Mouse (Mus musculus) midbrain, embryonic 12.5 days (tissue): ENCODE measurements around the gene Baz2a. TPM values are rescaled to one million over a fixed set of nuclear protein-coding genes. Genes with fewer than 3 reads are reported as not detected.
"Not testable (repeated sequence)": the region's sequence is repeated elsewhere in the genome, so short reads cannot be mapped to it uniquely, and the experiment has no call there.

ENCODE experiments used
- ATAC-seq: fragments of 200-750 bp; cut with Nextera tagmentation; 2 replicates; pipeline ENCODE4 v1.8.0; 2017; ENCODE audit warnings: low read depth, moderate TSS enrichment, moderate library complexity; ENCODE audit not compliant: low FRiP score
- H3K27ac ChIP-seq: fragments of 300-500 bp; sonication (generic); replicated peaks from 2 replicates; pipeline ENCODE4 v1.5.1; 2016; ENCODE audit warnings: mild to moderate bottlenecking
- H3K27me3 ChIP-seq: fragments of 300-500 bp; sonication (generic); 2 replicates; pipeline ENCODE4 v1.6.1; 2016; ENCODE audit warnings: mild to moderate bottlenecking
- H3K36me3 ChIP-seq: fragments of 300-500 bp; sonication (generic); 2 replicates; pipeline ENCODE4 v1.6.1; 2016
- H3K4me1 ChIP-seq: fragments of 300-500 bp; sonication (generic); 2 replicates; pipeline ENCODE4 v1.6.1; 2016
- H3K4me2 ChIP-seq: fragments of 300-500 bp; sonication (generic); replicated peaks from 2 replicates; pipeline ENCODE4 v1.6.1; 2016; ENCODE audit warnings: mild to moderate bottlenecking, moderate library complexity
- H3K4me3 ChIP-seq: fragments of 300-500 bp; sonication (generic); 2 replicates; pipeline ENCODE4 v1.5.1; 2016; ENCODE audit warnings: mild to moderate bottlenecking
- H3K9ac ChIP-seq: fragments of 300-500 bp; sonication (generic); replicated peaks from 2 replicates; pipeline ENCODE4 v1.6.1; 2016; ENCODE audit warnings: mild to moderate bottlenecking, moderate library complexity
- H3K9me3 ChIP-seq: fragments of 300-500 bp; sonication (generic); 2 replicates; pipeline ENCODE4 v1.6.1; 2016; ENCODE audit warnings: mild to moderate bottlenecking
- WGBS: fragments of 180-500 bp; shearing (Covaris S2); methylation state at CpG from one replicate; pipeline ENCODE4 v1.1.7; 2016; 5-methylcytosine and 5-hydroxymethylcytosine counted together
- polyA plus RNA-seq: library from polyadenylated mRNA; unstranded; fragments of >200 nt; fragmentation: Nextera tagmentation; extraction: Ambion mirVana; gene quantifications from 2 replicates; pipeline ENCODE4 v1.2.1, GENCODE M21; 2016

Gene Baz2a
- polyA plus RNA-seq, 1 experiment from 2014 or later: 14.1 TPM

DNA sequence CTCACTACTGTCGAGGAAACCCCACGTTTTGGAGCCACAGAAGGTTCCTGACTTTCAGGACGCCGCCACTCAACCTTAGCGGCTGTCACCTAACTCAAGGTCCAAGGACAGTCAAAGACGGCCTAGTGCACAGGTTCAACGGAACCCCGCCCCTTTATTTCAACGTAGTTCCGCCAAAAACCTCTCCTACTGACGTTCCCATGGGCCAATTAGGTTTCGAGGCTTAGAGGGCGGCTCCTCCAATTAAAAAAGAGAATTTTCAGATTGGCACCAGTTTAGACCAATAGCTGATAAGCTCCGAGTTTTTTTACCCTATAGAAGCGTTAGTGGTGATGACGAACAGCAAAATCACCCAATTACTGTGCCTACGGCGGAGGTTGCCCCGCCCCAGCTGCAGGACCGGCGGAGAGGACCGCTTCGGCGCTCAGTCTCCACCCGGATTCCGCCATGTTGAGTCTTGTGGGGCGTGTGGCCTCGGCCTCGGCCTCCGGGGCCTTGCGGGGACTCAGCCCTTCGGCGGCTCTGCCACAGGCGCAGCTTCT is 8.4 kb upstream of the Baz2a start, which contains the start of gene Atp5b:
TSS of gene Atp5b (plus strand) at position 394 of the 542 bp plus-strand sequence.
- Histone ChIP-seq H3K4me3 (peak within 1 kb of the TSS; percentile 91), H3K4me2 (peak within 1 kb of the TSS; percentile 96), H3K9me3 (no peaks in the 10 kb centered on the region), H3K27me3 (no peaks in the 10 kb centered on the region), H3K27ac (peak within 1 kb of the TSS; percentile 88), H3K9ac (peak within 1 kb of the TSS; percentile 99), H3K36me3 (peaks cover 34% of the 10 kb centered on the region), H3K4me1 (peaks cover 20% of the 10 kb centered on the region)
- peak; percentile 98 for ATAC-seq
- WGBS: under 1% methylated on average over 34 of the region's 34 CpGs

DNA sequence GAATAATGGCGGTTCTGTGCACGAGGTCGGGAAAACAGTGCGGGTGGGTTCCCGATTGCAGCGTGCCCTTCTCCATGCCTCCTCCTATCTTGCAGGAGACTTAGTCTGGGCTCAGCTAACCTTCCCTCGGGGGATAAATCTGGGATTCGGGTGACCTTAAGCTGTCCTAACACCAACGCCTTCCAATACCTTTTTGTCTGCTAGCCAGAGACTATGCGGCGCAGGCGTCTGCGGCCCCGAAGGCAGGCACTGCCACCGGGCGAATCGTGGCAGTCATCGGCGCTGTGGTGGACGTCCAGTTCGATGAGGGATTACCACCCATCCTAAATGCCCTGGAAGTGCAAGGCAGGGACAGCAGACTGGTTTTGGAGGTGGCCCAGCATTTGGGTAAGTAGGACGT is 7.7 kb upstream of the Baz2a start:
- no peak for ATAC-seq
- Histone ChIP-seq H3K27ac (peak overlapping the region; percentile 88), H3K4me3 (peak overlapping the region; percentile 91), H3K4me2 (peak overlapping the region; percentile 96), H3K4me1 (peaks cover 20% of the 10 kb centered on the region), H3K36me3 (peaks cover 40% of the 10 kb centered on the region), H3K9me3 (no peaks in the 10 kb centered on the region), H3K27me3 (no peaks in the 10 kb centered on the region), H3K9ac (peak overlapping the region; percentile 99)
- WGBS: under 1% methylated on average over 22 of the region's 22 CpGs

DNA sequence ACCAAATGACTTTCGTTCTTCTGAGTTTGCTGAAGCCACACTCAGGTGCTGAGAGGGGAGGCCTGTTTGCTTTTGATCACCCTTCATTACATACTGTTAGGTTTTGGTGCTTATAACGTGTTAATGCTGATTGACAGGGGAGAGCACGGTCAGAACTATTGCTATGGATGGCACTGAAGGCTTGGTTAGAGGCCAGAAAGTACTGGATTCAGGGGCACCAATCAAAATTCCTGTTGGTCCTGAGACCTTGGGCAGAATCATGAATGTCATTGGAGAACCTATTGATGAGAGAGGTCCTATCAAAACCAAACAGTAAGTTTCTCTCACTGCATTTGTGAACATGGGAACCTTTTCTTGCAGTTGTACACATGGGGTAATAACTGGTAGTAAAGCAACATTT is 7.2 kb upstream of the Baz2a start:
- H3K9ac ChIP-seq: peak overlapping the region; percentile 99
- no peak for ATAC-seq
- peak overlapping the region; percentile 88; the same call in 1 of the 2 replicates for H3K27ac ChIP-seq

DNA sequence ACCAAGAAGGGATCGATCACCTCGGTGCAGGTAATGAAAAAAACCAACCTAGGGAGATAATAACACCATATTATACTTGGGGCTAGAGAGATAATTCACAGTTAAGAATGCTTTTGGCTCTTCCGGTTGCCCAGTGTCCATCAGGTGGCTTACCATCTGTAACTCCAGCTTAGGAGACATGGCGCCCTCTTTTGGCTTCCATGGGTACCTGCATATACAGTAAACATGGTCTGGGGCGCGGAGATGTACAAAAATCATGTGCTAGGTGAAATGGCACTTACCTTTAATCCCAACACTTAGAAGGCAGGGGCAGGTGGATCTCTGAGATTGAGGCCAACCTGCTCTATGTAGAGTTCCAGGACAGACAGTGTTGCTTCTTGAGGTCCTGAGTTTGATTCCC is 5.0 kb upstream of the Baz2a start:
- H3K4me1 ChIP-seq: peaks cover 29% of the 10 kb centered on the region
- H3K27me3 ChIP-seq: no peaks in the 10 kb centered on the region
- H3K4me2 ChIP-seq: no peak overlapping the region
- ATAC-seq: no peak
- no peak overlapping the region for H3K27ac ChIP-seq
- no peaks in the 10 kb centered on the region for H3K9me3 ChIP-seq
- WGBS: 81% methylated on average over 6 of the region's 6 CpGs
- no peak overlapping the region for H3K4me3 ChIP-seq
- H3K9ac ChIP-seq: no peak overlapping the region
- H3K36me3 ChIP-seq: peaks cover 59% of the 10 kb centered on the region

More for the DNA sequence above, 7.2 kb upstream of the Baz2a start:
- peaks cover 20% of the 10 kb centered on the region for H3K4me1 ChIP-seq
- H3K4me2 ChIP-seq: peak overlapping the region; percentile 96
- no peaks in the 10 kb centered on the region for H3K9me3 ChIP-seq
- 3% methylated on average over 3 of the region's 3 CpGs for WGBS
- H3K36me3 ChIP-seq: peaks cover 45% of the 10 kb centered on the region
- H3K27me3 ChIP-seq: no peaks in the 10 kb centered on the region
- H3K4me3 ChIP-seq: peak overlapping the region; percentile 91

DNA sequence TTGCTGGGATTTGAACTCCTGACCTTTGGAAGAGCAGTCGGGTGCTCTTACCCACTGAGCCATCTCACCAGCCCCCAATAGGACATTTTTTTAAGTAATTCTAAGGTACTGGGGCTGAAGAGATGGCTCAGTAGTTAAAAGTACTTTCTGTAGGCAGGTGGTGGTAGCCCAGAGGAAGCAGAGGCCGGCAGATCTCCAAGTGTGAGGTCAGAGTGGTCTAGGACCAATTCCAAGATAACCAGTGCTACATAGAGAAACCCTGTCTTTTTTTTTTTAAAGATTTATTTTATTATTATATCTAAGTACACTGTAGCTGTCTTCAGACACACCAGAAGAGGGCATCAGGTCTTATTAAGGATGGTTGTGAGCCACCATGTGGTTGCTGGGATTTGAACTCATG is 4.2 kb upstream of the Baz2a start:
- not testable (repeated sequence) for H3K4me3 ChIP-seq, ATAC-seq, H3K9ac ChIP-seq, H3K9me3 ChIP-seq, H3K27ac ChIP-seq, H3K27me3 ChIP-seq, H3K4me2 ChIP-seq
- WGBS: 89% methylated on average over 2 of the region's 2 CpGs
- Histone ChIP-seq H3K36me3 (peaks cover 59% of the 10 kb centered on the region), H3K4me1 (peaks cover 33% of the 10 kb centered on the region)

DNA sequence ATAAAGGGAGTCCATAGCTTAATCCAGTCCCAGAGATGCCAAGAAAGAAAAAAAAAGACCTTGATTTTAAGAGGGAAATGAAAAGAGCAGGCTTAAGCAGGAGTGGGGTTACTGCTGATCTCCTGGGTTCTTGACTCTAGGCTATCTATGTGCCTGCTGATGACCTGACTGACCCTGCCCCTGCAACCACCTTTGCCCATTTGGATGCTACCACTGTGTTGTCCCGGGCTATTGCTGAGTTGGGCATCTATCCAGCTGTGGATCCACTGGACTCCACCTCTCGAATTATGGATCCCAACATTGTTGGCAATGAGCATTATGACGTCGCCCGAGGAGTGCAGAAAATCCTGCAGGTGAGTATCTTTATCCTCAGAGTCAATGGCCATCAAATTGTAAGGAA is 3.2 kb upstream of the Baz2a start:
- Histone ChIP-seq H3K27me3 (no peaks in the 10 kb centered on the region), H3K9me3 (no peaks in the 10 kb centered on the region), H3K4me2 (no peak overlapping the region), H3K36me3 (peaks cover 59% of the 10 kb centered on the region), H3K4me1 (peaks cover 32% of the 10 kb centered on the region), H3K9ac (no peak overlapping the region), H3K4me3 (no peak overlapping the region), H3K27ac (no peak overlapping the region)
- no peak for ATAC-seq
- WGBS: 94% methylated on average over 5 of the region's 5 CpGs

DNA sequence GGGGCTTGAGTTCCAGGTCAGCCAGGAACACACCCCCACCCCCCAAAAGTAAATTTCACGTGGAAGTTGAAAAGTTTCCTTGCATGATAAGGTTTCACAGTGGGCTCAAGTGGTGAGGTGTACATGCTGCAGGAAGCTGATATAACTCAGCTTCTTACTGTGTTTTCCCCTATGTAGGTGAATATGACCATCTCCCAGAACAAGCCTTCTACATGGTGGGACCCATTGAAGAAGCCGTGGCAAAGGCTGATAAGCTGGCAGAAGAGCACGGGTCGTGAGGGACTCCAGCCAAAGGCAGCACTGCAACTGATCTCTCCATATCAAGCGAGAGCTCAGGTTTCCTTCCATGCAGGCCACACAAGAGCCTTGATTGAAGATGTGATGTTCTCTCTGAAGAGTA is 1.5 kb upstream of the Baz2a start:
- no peak for ATAC-seq
- peaks cover 57% of the 10 kb centered on the region for H3K36me3 ChIP-seq
- no peaks in the 10 kb centered on the region for H3K27me3 ChIP-seq
- H3K4me3 ChIP-seq: no peak overlapping the region
- no peak overlapping the region for H3K9ac ChIP-seq
- no peak overlapping the region for H3K27ac ChIP-seq
- no peak overlapping the region for H3K4me2 ChIP-seq
- no peaks in the 10 kb centered on the region for H3K9me3 ChIP-seq
- peaks cover 41% of the 10 kb centered on the region for H3K4me1 ChIP-seq
- WGBS: 72% methylated on average over 5 of the region's 5 CpGs

DNA sequence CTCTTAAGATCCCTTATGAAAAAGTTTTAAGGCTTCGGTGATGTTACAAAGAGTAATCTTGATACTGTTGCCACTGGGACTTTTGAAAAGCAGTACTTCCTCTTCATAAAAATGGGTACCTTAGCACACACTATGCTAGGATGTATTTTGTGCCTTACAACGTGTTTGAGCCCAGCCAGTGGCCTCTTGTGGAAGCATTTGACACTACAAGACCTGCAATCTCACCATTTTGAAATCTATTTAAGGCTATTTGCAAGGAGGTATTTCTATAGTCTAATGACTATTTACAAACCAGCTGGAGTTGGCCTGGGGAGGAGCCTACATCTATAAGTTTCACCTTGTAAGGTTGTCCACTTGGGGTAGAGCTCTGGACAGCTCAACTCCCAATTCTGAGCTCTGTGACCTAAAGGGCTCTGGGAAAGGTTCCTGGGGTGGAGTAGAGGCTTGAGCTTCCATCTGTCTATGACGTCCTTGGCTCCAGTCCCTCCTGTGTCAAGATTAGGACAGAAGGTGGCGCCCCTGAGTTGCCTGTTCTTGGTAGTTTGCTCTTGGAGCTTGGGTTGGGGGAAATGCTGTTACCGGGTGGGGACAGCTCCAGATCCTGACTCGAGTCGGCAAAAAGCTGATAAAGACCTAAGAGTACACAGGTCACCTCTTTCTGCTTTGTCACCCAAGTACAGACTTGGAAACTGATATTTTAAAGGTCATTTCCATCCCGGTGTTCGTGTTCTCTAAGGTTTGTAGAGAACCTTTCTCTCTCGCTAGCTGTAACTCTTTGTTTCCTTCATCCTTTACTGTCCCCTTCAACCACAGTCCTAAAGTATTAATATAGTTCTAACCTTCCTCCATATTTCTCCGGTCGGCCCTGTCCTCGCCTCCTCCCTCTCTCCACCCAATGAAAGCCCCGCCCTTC is 470 bp upstream of the Baz2a start:
- no peaks in the 10 kb centered on the region for H3K9me3 ChIP-seq
- peak overlapping the region; percentile 87 for H3K4me3 ChIP-seq
- H3K9ac ChIP-seq: no peak overlapping the region
- WGBS: 9% methylated on average over 14 of the region's 14 CpGs
- H3K36me3 ChIP-seq: peaks cover 46% of the 10 kb centered on the region
- peak; percentile 32 for ATAC-seq
- peak overlapping the region; percentile 90 for H3K4me2 ChIP-seq
- peaks cover 41% of the 10 kb centered on the region for H3K4me1 ChIP-seq
- H3K27ac ChIP-seq: 0 out of 2 replicates have a peak overlapping the region, but pooled peaks have one; percentile 91
- H3K27me3 ChIP-seq: no peaks in the 10 kb centered on the region

DNA sequence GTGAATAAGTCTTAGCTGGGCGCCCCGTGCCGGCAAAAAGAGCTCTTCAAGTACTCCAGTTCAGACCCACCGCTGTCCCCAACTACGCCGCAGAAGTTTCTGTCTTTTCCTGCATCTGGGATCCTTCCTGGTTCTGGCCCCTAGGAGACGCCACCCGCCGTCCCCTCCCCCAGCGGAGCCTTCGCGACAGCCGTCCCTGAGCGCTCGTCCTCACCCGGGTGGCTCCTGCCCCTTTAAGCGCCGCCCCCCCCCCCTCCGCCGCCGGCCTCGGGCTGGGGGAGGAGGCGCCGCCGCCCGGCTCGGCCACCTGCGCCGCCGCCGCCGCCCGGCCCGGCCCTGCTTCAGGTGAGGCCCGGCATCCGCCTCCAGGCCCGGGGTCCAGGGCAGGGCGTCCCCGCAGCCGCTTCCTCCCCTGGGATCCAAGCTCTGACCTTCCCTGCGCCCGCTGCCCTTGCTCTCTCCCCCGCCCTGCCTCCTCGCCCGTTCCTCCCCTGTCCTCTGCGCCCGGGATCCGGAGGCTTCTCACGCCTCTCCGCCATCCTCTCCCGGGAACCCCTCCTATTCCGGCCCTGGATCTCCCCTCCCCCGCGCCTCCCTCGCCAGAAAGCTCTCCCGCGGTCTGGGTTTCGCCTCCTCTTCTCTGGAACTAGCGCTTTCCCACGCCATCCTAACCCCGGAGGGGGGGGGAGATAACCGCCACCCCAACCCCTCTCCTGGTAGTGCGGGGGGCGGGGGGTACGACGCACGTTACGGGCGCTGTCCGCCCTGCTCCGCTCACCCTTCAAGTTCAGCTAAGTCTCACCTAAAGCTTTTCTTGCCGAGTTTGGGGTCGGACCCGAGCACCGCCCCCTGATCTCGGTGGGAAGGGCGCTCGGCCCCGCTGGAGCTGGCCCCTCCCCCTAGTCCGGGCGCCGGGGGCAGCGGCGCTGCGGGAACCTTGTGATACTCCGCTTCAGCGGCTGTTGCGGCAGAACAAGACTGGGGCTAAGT is 1.4 kb downstream of the Baz2a start:
- Histone ChIP-seq H3K4me3 (peak overlapping the region; percentile 87), H3K9me3 (no peaks in the 10 kb centered on the region), H3K36me3 (peaks cover 27% of the 10 kb centered on the region), H3K27ac (peak overlapping the region; percentile 91), H3K4me2 (peak overlapping the region; percentile 90), H3K4me1 (peaks cover 46% of the 10 kb centered on the region), H3K27me3 (no peaks in the 10 kb centered on the region), H3K9ac (peak overlapping the region; percentile 83)
- peak; percentile 48 for ATAC-seq
- WGBS: under 1% methylated on average over 68 of the region's 88 CpGs

DNA sequence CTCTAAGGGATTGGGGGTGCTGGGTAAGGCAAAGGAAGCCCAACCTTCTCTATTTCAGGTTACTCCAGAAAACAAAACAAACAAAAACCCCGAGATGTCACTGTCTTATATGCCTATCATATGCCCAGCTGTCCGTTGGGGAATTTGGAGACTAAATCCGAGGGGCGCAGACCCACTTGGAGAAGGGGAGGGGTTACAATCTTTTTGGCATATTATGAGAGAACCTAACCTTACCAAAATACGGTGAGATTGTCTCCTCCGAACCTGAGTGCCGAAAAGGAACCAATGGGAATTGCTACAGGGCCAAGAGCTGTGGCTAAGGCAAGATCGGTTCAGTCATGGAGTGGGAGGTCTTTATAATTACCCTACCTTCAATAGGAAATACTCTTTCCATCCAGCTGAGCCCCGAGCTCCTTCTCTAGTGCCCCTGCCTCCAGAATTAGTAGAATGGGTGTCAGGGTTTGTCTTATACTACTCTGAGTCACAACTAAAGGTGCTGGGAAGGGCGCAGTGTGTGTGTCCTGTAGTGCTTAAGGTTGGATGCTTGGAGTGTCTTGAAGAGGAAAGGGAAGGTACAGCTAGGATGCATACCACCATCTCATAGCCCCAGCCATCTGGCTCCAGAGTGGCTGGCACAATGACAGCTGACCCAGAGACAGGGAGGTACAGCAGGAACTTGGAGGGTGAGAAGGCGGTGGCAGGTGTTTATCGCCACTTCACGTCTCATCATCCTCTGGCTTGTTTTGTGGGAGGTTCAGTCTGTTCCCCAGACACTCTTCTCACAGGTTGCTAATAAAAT is 2.3 kb downstream of the Baz2a start:
- Histone ChIP-seq H3K4me2 (peak overlapping the region; percentile 90), H3K27ac (peak overlapping the region; percentile 91), H3K27me3 (no peaks in the 10 kb centered on the region), H3K9ac (peak overlapping the region; percentile 83), H3K36me3 (peaks cover 18% of the 10 kb centered on the region), H3K4me1 (peaks cover 55% of the 10 kb centered on the region), H3K4me3 (peak overlapping the region; percentile 87), H3K9me3 (no peaks in the 10 kb centered on the region)
- WGBS: 23% methylated on average over 13 of the region's 13 CpGs
- no peak for ATAC-seq
